Mouse (Mus musculus): ENCODE results near the gene Cyth1. TPM values are rescaled to one million over a fixed set of nuclear protein-coding genes. Genes with fewer than 3 reads are reported as not detected.

Cyth1 gene
- polyA plus RNA-seq, 1 experiment from 2014 or later = 13.1 TPM

DNA sequence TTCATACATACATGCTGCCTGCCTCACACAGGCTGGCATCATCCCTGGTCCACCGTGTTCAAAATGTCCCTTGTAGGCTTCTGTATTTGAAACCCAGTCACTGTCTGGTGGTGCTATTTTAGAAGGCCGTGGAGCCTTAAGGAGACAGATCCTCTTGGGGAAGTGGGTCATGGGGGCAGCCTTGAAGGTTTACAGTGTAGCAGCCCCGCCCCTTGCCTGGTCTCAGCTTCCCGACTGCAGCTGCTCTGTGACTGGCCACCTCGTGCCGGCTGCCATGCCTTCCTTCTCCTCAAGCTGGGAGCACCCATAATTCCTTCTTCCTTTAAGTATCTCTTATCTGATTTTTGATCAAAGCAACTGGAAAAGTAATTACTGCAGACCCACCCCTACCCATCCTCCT lies 113.1 kb downstream of the Cyth1 start:
- H3K27ac ChIP-seq (replicated peaks) = 0 out of 2 replicates have a peak overlapping the region, but pooled peaks have one; percentile 24
- ATAC-seq (ENCODE audit: low FRiP score, low TSS enrichment) = no peak
- 38% methylated on average over 6 of the region's 6 CpGs for WGBS

DNA sequence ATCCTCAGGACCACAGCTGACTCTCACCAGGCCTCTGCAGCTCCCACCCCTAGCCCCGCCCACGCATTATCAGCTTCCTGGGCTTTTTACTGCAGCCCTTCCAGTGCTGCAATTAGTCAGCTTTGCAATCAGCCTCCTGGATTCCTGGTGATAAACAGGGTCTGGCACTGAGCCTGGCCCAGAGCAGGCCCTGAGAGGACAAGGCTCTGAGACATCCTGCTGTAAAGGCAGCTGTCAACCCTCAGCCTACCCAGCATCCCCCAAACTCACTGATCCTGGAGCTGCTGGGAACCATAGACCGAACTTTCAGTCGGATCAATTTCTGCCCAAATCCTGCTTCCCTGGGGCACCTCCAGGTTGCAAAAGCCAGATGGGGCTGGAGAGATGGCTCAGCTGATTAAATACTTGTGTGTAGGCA lies 114.6 kb downstream of the Cyth1 start:
- H3K4me3 ChIP-seq (ENCODE audit: low read depth, low read length) = no peak overlapping the region
- DNase-seq (ENCODE audit: low spot score) = peak; percentile 70
- no peak overlapping the region for H3K27ac ChIP-seq (replicated peaks)
- TF ChIP-seq EP300 (optimal IDR thresholded peaks at IDR 0.05) (no peak), CTCF (IDR thresholded peaks at IDR 0.05; ENCODE audit: low read depth) (no peak)
- peak; percentile 33; the same call in 1 of the 2 replicates for ATAC-seq (ENCODE audit: low FRiP score, low TSS enrichment)
- no peaks in the 10 kb centered on the region for H3K27me3 ChIP-seq (ENCODE audit: control insufficient read depth, insufficient read depth, low read length)
- no peak overlapping the region for H3K4me2 ChIP-seq (replicated peaks; ENCODE audit: low read depth)
- H3K36me3 ChIP-seq (ENCODE audit: control insufficient read depth, insufficient read depth, low read length) = no peaks in the 10 kb centered on the region
- 34% methylated on average over 4 of the region's 4 CpGs for WGBS
- H3K9ac ChIP-seq (ENCODE audit: low read length) = no peak overlapping the region
- no peaks in the 10 kb centered on the region for H3K9me3 ChIP-seq (ENCODE audit: control insufficient read depth, low read length)
- H3K4me1 ChIP-seq (replicated peaks; ENCODE audit: control insufficient read depth, insufficient read depth) = no peaks in the 10 kb centered on the region

More for the DNA sequence above, 113.1 kb downstream of the Cyth1 start:
- no peak for DNase-seq (ENCODE audit: low spot score)
- TF ChIP-seq CTCF (IDR thresholded peaks at IDR 0.05; ENCODE audit: low read depth) (no peak), EP300 (optimal IDR thresholded peaks at IDR 0.05) (no peak)
- no peak overlapping the region for H3K9ac ChIP-seq (ENCODE audit: low read length)
- H3K4me2 ChIP-seq (replicated peaks; ENCODE audit: low read depth) = no peak overlapping the region
- no peaks in the 10 kb centered on the region for H3K9me3 ChIP-seq (ENCODE audit: control insufficient read depth, low read length)
- no peak overlapping the region for H3K4me3 ChIP-seq (ENCODE audit: low read depth, low read length)
- no peaks in the 10 kb centered on the region for H3K27me3 ChIP-seq (ENCODE audit: control insufficient read depth, insufficient read depth, low read length)
- no peaks in the 10 kb centered on the region for H3K4me1 ChIP-seq (replicated peaks; ENCODE audit: control insufficient read depth, insufficient read depth)
- H3K36me3 ChIP-seq (ENCODE audit: control insufficient read depth, insufficient read depth, low read length) = no peaks in the 10 kb centered on the region

DNA sequence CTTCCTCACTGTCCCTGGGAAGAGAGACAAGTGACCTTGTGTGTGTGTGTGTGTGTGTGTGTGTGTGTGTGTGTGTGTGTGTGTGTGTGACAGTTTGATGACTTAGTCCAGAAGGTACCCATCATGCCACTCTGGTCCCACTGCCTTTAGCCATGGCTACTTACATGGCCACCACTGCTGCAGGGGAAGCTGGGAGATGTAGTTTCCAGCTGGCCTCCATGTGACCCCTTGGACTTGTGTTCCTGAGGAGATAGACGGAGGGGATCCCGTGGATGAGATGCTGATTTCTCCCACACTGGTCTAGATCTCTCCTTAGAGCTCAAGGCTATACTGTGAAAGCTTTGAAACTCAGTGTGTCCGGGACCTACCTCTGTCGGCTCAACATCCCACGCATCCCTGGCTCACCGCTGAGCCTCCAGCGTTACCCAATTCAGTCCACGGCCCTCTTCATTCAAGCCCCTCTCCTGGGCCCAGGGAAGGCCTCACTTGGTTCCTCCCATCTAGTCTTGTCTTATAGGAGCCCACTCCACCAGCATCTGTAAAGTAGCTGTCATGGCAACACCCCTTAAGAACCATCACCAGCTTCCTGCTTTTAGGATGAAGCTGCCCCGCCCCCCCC lies 115.2 kb downstream of the Cyth1 start:
- 60% methylated on average over 9 of the region's 9 CpGs for WGBS
- ATAC-seq (ENCODE audit: low FRiP score, low TSS enrichment) = no peak; the same call in 1 of the 2 replicates
- Histone ChIP-seq H3K27me3 (ENCODE audit: control insufficient read depth, insufficient read depth, low read length) (no peaks in the 10 kb centered on the region), H3K4me3 (ENCODE audit: low read depth, low read length) (no peak overlapping the region), H3K27ac (replicated peaks) (no peak overlapping the region), H3K9ac (ENCODE audit: low read length) (no peak overlapping the region), H3K4me1 (replicated peaks; ENCODE audit: control insufficient read depth, insufficient read depth) (no peaks in the 10 kb centered on the region), H3K4me2 (replicated peaks; ENCODE audit: low read depth) (no peak overlapping the region), H3K9me3 (ENCODE audit: control insufficient read depth, low read length) (no peaks in the 10 kb centered on the region), H3K36me3 (ENCODE audit: control insufficient read depth, insufficient read depth, low read length) (no peaks in the 10 kb centered on the region)
- TF ChIP-seq EP300 (optimal IDR thresholded peaks at IDR 0.05) (no peak), CTCF (IDR thresholded peaks at IDR 0.05; ENCODE audit: low read depth) (no peak)
- DNase-seq (ENCODE audit: low spot score) = no peak

DNA sequence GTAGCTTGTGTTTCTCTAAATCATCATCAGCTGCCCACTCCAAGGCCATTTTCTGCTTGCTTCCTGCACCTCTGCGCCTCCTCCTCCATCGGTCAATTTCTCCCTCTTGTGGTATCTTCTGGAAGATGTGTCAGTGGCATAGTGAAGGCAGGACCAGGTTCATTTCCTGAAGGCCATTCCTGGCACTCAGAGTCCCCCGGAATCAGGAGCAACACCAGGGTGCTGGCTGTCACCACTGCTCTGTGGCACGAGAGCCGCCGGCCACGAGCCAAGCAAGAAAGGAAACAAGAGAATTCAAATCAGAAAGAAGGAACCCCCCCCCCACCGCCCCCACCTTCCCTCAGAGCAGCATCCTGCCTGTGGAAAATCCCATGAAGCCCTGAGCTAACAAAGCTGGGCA lies 116.3 kb downstream of the Cyth1 start:
- Histone ChIP-seq H3K4me3 (ENCODE audit: low read depth, low read length) (no peak overlapping the region), H3K36me3 (ENCODE audit: control insufficient read depth, insufficient read depth, low read length) (no peaks in the 10 kb centered on the region), H3K4me1 (replicated peaks; ENCODE audit: control insufficient read depth, insufficient read depth) (no peaks in the 10 kb centered on the region), H3K4me2 (replicated peaks; ENCODE audit: low read depth) (no peak overlapping the region), H3K27me3 (ENCODE audit: control insufficient read depth, insufficient read depth, low read length) (no peaks in the 10 kb centered on the region), H3K27ac (replicated peaks) (no peak overlapping the region), H3K9ac (ENCODE audit: low read length) (no peak overlapping the region), H3K9me3 (ENCODE audit: control insufficient read depth, low read length) (no peaks in the 10 kb centered on the region)
- DNase-seq (ENCODE audit: low spot score) (no peak), ATAC-seq (ENCODE audit: low FRiP score, low TSS enrichment) (no peak)
- 73% methylated on average over 8 of the region's 8 CpGs for WGBS
- TF ChIP-seq EP300 (optimal IDR thresholded peaks at IDR 0.05) (no peak), CTCF (IDR thresholded peaks at IDR 0.05; ENCODE audit: low read depth) (peak; percentile 34; the same call in 1 of the 2 replicates)

DNA sequence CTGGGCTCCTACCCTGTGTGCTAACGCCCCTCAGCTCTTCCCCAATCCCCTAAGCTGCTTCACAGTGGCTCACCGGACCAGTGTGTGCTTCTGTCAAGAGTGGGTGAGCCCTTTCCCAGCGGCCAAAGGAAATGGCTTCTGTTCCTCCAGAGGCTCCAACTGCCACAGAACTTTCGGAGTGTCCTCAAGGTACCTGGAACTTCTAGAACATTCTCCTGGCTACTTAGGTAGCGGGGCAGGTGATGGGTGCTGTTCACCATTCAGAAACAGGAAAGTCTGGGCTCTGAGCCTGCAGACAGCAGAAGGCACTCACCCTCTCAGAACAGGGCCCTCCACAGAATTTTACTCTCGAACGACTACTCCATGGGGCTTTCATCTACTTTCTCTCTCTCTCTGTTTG lies 117.9 kb downstream of the Cyth1 start, which contains the start of gene Dnah17:
Gene Dnah17 (minus strand): TSS at position 101 of the 400 bp plus-strand sequence.
- Histone ChIP-seq H3K4me1 (replicated peaks; ENCODE audit: control insufficient read depth, insufficient read depth) (no peaks in the 10 kb centered on the region), H3K9ac (ENCODE audit: low read length) (no peak within 1 kb of the TSS), H3K27me3 (ENCODE audit: control insufficient read depth, insufficient read depth, low read length) (no peaks in the 10 kb centered on the region), H3K4me2 (replicated peaks; ENCODE audit: low read depth) (no peak within 1 kb of the TSS), H3K4me3 (ENCODE audit: low read depth, low read length) (no peak within 1 kb of the TSS), H3K27ac (replicated peaks) (no peak within 1 kb of the TSS), H3K9me3 (ENCODE audit: control insufficient read depth, low read length) (no peaks in the 10 kb centered on the region), H3K36me3 (ENCODE audit: control insufficient read depth, insufficient read depth, low read length) (no peaks in the 10 kb centered on the region)
- DNase-seq (ENCODE audit: low spot score) (no peak), ATAC-seq (ENCODE audit: low FRiP score, low TSS enrichment) (no peak)
- WGBS = 84% methylated on average over 7 of the region's 7 CpGs
- TF ChIP-seq CTCF (IDR thresholded peaks at IDR 0.05; ENCODE audit: low read depth) (no peak), EP300 (optimal IDR thresholded peaks at IDR 0.05) (no peak)

DNA sequence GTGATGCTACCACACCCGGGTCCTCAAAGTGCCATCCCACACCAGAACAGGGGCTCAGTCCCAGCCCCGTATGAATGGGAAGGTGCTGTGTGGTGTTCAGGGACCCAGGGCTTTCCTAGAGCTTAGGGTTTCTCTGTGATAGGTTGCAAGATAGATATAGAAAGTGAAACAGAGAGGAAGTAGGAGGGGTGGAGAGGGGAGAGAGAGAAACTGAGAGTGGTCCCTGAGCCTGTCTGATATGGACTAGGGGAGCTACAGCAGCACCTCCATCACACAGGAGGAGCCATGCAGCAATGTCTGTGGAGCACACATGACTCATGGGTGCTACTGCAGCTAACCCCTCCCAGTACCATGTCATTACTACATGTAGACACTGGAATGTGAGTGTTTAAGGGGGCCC lies 118.6 kb downstream of the Cyth1 start:
- Histone ChIP-seq H3K27ac (replicated peaks) (no peak overlapping the region), H3K4me2 (replicated peaks; ENCODE audit: low read depth) (no peak overlapping the region), H3K36me3 (ENCODE audit: control insufficient read depth, insufficient read depth, low read length) (no peaks in the 10 kb centered on the region), H3K4me3 (ENCODE audit: low read depth, low read length) (no peak overlapping the region), H3K9me3 (ENCODE audit: control insufficient read depth, low read length) (no peaks in the 10 kb centered on the region), H3K9ac (ENCODE audit: low read length) (no peak overlapping the region), H3K27me3 (ENCODE audit: control insufficient read depth, insufficient read depth, low read length) (no peaks in the 10 kb centered on the region), H3K4me1 (replicated peaks; ENCODE audit: control insufficient read depth, insufficient read depth) (no peaks in the 10 kb centered on the region)
- TF ChIP-seq CTCF (IDR thresholded peaks at IDR 0.05; ENCODE audit: low read depth) (no peak), EP300 (optimal IDR thresholded peaks at IDR 0.05) (no peak)
- ATAC-seq (ENCODE audit: low FRiP score, low TSS enrichment) (no peak), DNase-seq (ENCODE audit: low spot score) (no peak)
- WGBS = 81% methylated on average over 2 of the region's 2 CpGs
